Mouse (Mus musculus) liver, embryonic 11.5 days (tissue): ENCODE results near the gene Adamts6. TPM values are rescaled to one million over a fixed set of nuclear protein-coding genes. Genes with fewer than 3 reads are reported as not detected.

Experiments
- ATAC-seq: fragments of 200-750 bp; cut with Nextera tagmentation; replicated peaks from 2 replicates; pipeline ENCODE4 v1.8.0; 2017; ENCODE audit warnings: moderate number of reproducible peaks, mild to moderate bottlenecking, moderate TSS enrichment, moderate library complexity; ENCODE audit not compliant: low FRiP score
- DNase-seq: peaks from one replicate; pipeline ENCODE4 v3.0.0-alpha.2; 2017; ENCODE audit warnings: low spot score
- H3K27ac ChIP-seq: fragments of 300-500 bp; sonication (generic); 2 replicates; pipeline ENCODE4 v1.5.1; 2014; ENCODE audit warnings: mild to moderate bottlenecking, low read depth, low read length, control low read depth
- H3K27me3 ChIP-seq: fragments of 300-500 bp; sonication (generic); replicated peaks from 2 replicates; pipeline ENCODE4 v1.6.1; 2014; ENCODE audit warnings: low read length, mixed read lengths; ENCODE audit not compliant: control insufficient read depth, insufficient read depth
- H3K36me3 ChIP-seq: fragments of 300-500 bp; sonication (generic); 2 replicates; pipeline ENCODE4 v1.6.1; 2014; ENCODE audit warnings: mild to moderate bottlenecking, low read length, moderate library complexity, mixed read lengths; ENCODE audit not compliant: control insufficient read depth, insufficient read depth
- H3K4me1 ChIP-seq: fragments of 300-500 bp; sonication (generic); replicated peaks from 2 replicates; pipeline ENCODE4 v1.6.1; 2014; ENCODE audit warnings: low read length, mixed read lengths; ENCODE audit not compliant: control insufficient read depth, insufficient read depth
- H3K4me2 ChIP-seq: fragments of 300-500 bp; sonication (generic); 2 replicates; pipeline ENCODE4 v1.6.1; 2014; ENCODE audit warnings: mild to moderate bottlenecking, control low read depth, moderate library complexity
- H3K4me3 ChIP-seq: fragments of 300-500 bp; sonication (generic); 2 replicates; pipeline ENCODE4 v1.5.1; 2014; ENCODE audit warnings: low read depth, low read length, control low read depth
- H3K9ac ChIP-seq: fragments of 300-500 bp; sonication (generic); 2 replicates; pipeline ENCODE4 v1.6.1; 2014; ENCODE audit warnings: low read depth, low read length, control low read depth
- H3K9me3 ChIP-seq: fragments of 300-500 bp; sonication (generic); 2 replicates; pipeline ENCODE4 v1.6.1; 2016; ENCODE audit warnings: low read length, inconsistent platforms, mixed read lengths; ENCODE audit not compliant: control insufficient read depth
- WGBS: fragments of 180-500 bp; shearing (Covaris S2); extraction: QIAGEN DNeasy Blood & Tissue Kit; methylation state at CpG from one replicate; pipeline ENCODE4 v1.1.7; 2014; 5-methylcytosine and 5-hydroxymethylcytosine counted together
- polyA plus RNA-seq: library from polyadenylated mRNA; unstranded; fragments of >200 nt; fragmentation: Nextera tagmentation; extraction: Ambion mirVana; gene quantifications from 2 replicates; pipeline ENCODE4 v1.2.1, GENCODE M21; 2014

The Adamts6 gene
- polyA plus RNA-seq, 1 experiment from 2014 or later: 0.95 TPM

- H3K4me3 ChIP-seq: no peak overlapping the region
- H3K4me2 ChIP-seq: peak overlapping the region; percentile 48
- WGBS: 59% methylated on average over 15 of the region's 15 CpGs
- H3K9me3 ChIP-seq: no peaks in the 10 kb centered on the region
- H3K9ac ChIP-seq: no peak overlapping the region
- no peaks in the 10 kb centered on the region for H3K36me3 ChIP-seq
- ATAC-seq: no peak; the same call in 1 of the 2 replicates
- no peak for DNase-seq
- no peak overlapping the region for H3K27ac ChIP-seq
- H3K4me1 ChIP-seq: no peaks in the 10 kb centered on the region
- no peaks in the 10 kb centered on the region for H3K27me3 ChIP-seq
These were observed 230.1 kb downstream of the Adamts6 start for GRCm38 (mm10) chr13:104517638-104518311.

- no peak overlapping the region for H3K9ac ChIP-seq
- no peak overlapping the region for H3K4me3 ChIP-seq
- 34% methylated on average over 19 of the region's 19 CpGs for WGBS
- H3K4me1 ChIP-seq: no peaks in the 10 kb centered on the region
- H3K27me3 ChIP-seq: no peaks in the 10 kb centered on the region
- peak overlapping the region; percentile 48 for H3K4me2 ChIP-seq
- H3K36me3 ChIP-seq: no peaks in the 10 kb centered on the region
- H3K27ac ChIP-seq: no peak overlapping the region
- DNase-seq (peak; percentile 48), ATAC-seq (peak; percentile 69; the same call in 1 of the 2 replicates)
- H3K9me3 ChIP-seq: no peaks in the 10 kb centered on the region
These were observed 230.8 kb downstream of the Adamts6 start for GRCm38 (mm10) chr13:104518312-104519005.

DNA sequence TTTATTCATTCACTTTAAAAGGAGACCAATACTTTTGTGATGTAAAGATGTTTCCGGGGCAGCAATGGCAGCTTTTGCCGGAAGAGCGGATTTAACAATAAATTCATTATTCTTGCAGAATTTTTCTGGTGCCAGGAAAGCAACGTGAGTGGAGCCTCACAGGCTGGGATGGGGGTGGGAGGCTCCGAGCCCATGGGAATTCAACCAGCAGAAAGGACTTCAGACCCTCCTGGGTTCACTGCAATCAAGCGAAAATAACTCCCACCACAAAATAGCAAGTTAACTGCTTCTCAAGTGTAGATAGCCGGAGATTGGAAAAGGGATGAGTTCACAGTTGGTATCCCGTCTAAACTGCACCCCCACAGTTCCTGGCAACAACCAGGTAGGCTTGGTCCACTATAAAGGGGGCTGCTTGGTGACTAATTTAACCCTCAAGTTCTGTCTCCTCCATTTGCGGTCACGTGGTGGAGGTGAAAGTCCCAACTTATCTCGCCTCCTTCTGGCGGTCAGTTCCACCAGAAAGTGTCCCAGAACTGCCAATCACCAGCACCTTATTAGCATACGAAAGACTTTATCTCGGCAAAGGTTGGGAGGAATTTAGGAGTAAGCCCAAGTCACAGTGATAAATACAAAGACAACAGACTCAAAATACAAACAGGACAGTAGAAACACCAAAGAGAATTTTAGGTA, 231.5 kb downstream of the Adamts6 start:
- 68% methylated on average over 14 of the region's 14 CpGs for WGBS
- no peak overlapping the region for H3K4me3 ChIP-seq
- no peaks in the 10 kb centered on the region for H3K36me3 ChIP-seq
- H3K4me1 ChIP-seq: no peaks in the 10 kb centered on the region
- DNase-seq (no peak), ATAC-seq (no peak)
- no peak overlapping the region for H3K27ac ChIP-seq
- H3K9ac ChIP-seq: no peak overlapping the region
- H3K27me3 ChIP-seq: no peaks in the 10 kb centered on the region
- H3K4me2 ChIP-seq: no peak overlapping the region
- H3K9me3 ChIP-seq: no peaks in the 10 kb centered on the region

GRCm38 (mm10) chr13:104519981-104520380, 232.3 kb downstream of the Adamts6 start:
- Histone ChIP-seq H3K4me2 (no peak overlapping the region), H3K4me3 (no peak overlapping the region), H3K9me3 (no peaks in the 10 kb centered on the region), H3K9ac (no peak overlapping the region), H3K27ac (no peak overlapping the region), H3K4me1 (no peaks in the 10 kb centered on the region), H3K36me3 (no peaks in the 10 kb centered on the region), H3K27me3 (no peaks in the 10 kb centered on the region)
- 76% methylated on average over 4 of the region's 4 CpGs for WGBS
- no peak for ATAC-seq
- no peak for DNase-seq

- Histone ChIP-seq H3K27ac (no peak overlapping the region), H3K9me3 (no peaks in the 10 kb centered on the region), H3K36me3 (no peaks in the 10 kb centered on the region), H3K9ac (no peak overlapping the region), H3K4me1 (no peaks in the 10 kb centered on the region), H3K4me3 (no peak overlapping the region), H3K27me3 (no peaks in the 10 kb centered on the region), H3K4me2 (no peak overlapping the region)
- no peak for ATAC-seq
- DNase-seq: no peak
- 60% methylated on average over 3 of the region's 3 CpGs for WGBS
These were observed 232.8 kb downstream of the Adamts6 start for GRCm38 (mm10) chr13:104520461-104520860.

DNA sequence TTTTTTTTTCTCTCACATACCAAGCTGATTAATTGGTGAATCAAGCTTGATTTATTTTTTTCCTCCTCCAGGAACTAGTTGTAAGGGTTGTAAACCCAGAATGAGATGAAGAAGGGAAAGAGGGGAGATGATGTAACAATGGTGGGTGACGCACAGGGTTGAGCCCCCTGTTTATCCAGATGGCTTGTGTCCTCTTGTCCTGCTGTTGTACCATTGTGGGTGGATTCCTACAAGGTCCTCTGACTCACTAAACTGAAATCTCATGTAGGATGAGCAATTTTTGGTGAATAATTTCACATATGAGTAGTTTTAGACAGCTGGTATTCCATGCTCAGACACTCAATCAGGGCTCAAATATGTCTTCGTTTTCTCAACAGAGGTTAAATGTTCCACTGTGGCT, 233.9 kb downstream of the Adamts6 start:
- Histone ChIP-seq H3K27ac (no peak overlapping the region), H3K9ac (no peak overlapping the region), H3K4me3 (no peak overlapping the region), H3K9me3 (no peaks in the 10 kb centered on the region), H3K36me3 (no peaks in the 10 kb centered on the region), H3K27me3 (no peaks in the 10 kb centered on the region), H3K4me2 (no peak overlapping the region), H3K4me1 (no peaks in the 10 kb centered on the region)
- WGBS: 97% methylated on average over 2 of the region's 2 CpGs
- DNase-seq (no peak), ATAC-seq (no peak)

DNA sequence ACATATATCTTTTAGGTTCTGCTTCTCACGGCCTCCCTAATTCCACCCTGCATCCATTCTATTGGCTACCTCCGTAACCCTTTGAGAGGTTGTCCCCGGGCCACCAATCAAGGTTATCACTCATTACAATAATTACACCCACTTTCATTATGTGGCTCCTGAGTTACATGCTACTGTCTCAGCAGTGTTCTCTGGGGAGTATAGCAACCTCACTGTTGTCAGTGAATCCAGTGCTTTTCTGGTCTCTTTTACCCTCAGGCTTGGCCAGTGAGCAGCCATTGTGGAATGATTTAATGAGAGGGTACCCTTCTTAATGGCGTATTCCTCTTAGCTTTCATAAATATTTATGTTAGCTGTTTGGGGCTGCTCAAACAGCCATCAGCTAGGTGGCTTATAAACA, 238.0 kb downstream of the Adamts6 start:
- H3K4me1 ChIP-seq: no peaks in the 10 kb centered on the region
- H3K36me3 ChIP-seq: no peaks in the 10 kb centered on the region
- ATAC-seq (no peak), DNase-seq (no peak)
- WGBS: 87% methylated on average over 4 of the region's 4 CpGs
- H3K4me3 ChIP-seq: no peak overlapping the region
- H3K9me3 ChIP-seq: no peaks in the 10 kb centered on the region
- no peak overlapping the region for H3K27ac ChIP-seq
- H3K9ac ChIP-seq: no peak overlapping the region
- no peak overlapping the region for H3K4me2 ChIP-seq
- no peaks in the 10 kb centered on the region for H3K27me3 ChIP-seq

DNA sequence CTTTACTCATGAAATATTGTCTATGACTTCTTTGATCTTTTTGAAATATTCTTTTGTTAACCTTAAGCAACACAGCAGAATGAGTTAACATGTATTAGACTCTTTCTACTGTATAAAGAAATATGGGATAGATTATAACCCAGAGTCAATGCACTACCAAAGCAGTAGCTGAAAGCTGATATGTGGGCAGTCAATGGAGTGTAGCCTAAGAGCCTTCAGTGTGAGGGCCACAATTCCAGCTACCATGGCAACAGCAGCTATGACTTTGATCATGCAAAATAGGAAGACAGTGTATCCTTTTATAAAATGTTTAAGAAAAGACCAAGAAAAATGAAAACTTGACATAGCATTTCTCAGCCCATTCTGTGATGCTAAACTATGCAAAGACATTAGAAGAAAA, 241.6 kb downstream of the Adamts6 start:
- Histone ChIP-seq H3K4me1 (no peaks in the 10 kb centered on the region), H3K9ac (no peak overlapping the region), H3K27me3 (no peaks in the 10 kb centered on the region), H3K4me3 (no peak overlapping the region), H3K4me2 (no peak overlapping the region), H3K9me3 (no peaks in the 10 kb centered on the region), H3K27ac (no peak overlapping the region), H3K36me3 (no peaks in the 10 kb centered on the region)
- DNase-seq (no peak), ATAC-seq (no peak)
